Mouse (Mus musculus): ENCODE measurements at regions not wholly inside any gene's neighbourhood (a gene's known extent, or its start where the extent isn't known, plus 50 kb on each side); places are given as distances from the start of the nearest gene placed in this dataset.

DNA sequence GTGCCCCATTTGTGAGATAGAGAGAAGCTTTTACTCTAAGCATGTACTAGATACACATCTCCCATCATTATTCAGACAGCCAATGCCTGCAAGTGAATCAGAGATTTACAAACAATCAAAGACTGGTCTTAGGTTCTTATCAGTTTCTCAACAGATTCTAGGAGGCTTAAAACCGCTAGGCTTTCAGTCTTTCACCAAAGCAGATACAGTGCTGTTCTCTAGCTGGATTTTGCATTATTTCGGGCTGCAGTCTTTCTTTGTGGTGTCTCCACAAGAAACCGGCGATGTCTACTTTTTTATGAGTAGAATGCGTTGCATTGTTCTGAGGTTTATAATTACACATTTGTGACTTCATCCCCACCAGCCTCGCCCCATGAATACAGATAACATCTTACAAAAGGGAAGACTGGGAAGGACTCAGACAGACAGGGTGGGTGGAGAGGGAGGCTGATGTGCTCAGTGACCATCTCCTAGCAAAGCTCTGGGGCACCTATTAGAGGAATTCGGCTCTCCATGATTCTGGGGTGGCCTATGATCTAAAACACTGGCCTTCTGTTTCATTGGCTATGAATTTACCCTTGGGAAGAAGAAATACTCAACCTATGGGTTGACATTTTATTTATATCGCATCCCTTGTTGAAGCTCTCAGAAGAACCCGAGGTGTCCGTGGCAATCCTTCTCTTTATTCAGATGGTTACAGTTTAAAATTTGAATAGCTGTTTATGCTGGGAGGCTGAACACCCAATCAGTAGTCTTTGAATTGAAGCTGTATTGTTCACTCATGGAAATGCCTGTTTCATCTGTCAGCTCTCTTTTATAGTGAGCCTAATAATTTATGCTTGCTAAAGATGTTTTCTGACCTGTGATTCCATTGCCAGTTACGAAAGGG, 343.8 kb downstream of the Tmem161b start:
- H3K79me2 ChIP-seq (ENCODE audit: control insufficient read depth, insufficient read depth, low read length, poor library complexity): no peaks in the 10 kb centered on the region
- DNase-seq (ENCODE audit: low read depth, low spot score): no peak

DNA sequence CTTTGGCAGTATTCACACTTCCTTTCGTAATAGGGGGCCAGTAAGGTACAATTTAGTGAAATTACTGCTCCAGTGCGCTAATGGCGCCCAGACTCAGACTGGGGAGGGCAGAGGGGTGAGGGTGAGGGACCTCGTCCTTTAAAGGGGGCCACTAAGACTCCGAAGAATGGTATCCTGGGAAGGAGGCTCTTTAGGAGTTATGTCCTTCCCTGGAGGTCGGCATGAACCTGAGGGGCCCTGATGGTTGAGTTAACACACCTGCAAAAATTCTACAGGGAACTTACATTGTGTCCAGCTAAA, 344.4 kb downstream of the Tmem161b start:
- no peak overlapping the region for H3K27ac ChIP-seq (ENCODE audit: control insufficient read depth, low read depth, low read length)
- DNase-seq (ENCODE audit: low read depth, low spot score): no peak
- H3K4me3 ChIP-seq (ENCODE audit: control insufficient read depth in 1 of 2, insufficient read depth in 1 of 2, low read depth in 2 of 2, low read length in 2 of 2): no peak overlapping the region
- H3K27me3 ChIP-seq (ENCODE audit: control insufficient read depth in 1 of 2, insufficient read depth in 2 of 2, low read length in 2 of 2): no peaks in the 10 kb centered on the region
- H3K9me3 ChIP-seq (replicated peaks; ENCODE audit: insufficient read depth, low read length): no peaks in the 10 kb centered on the region
- no peak for TF ChIP-seq KAT2A (conservative IDR thresholded peaks at IDR 0.05; ENCODE audit: low read depth, low read length)
- no peak for TF ChIP-seq JUND (IDR thresholded peaks at IDR 0.05; ENCODE audit: low read depth, low read length)
- TF ChIP-seq POLR2AphosphoS5 (IDR thresholded peaks at IDR 0.05; ENCODE audit: borderline replicate concordance, low read depth, low read length): no peak
- TF ChIP-seq ETS1 (IDR thresholded peaks at IDR 0.05; ENCODE audit: low read depth, low read length): no peak
- TF ChIP-seq SIN3A (IDR thresholded peaks at IDR 0.05; ENCODE audit: low read length): no peak
- no peak for TF ChIP-seq USF2 (IDR thresholded peaks at IDR 0.05; ENCODE audit: borderline replicate concordance in 1 of 2, insufficient read depth in 1 of 2, low read depth in 1 of 2, low read length in 2 of 2)
- H3K4me1 ChIP-seq (ENCODE audit: control insufficient read depth in 1 of 2, insufficient read depth in 2 of 2, low read length in 2 of 2): no peaks in the 10 kb centered on the region
- no peak overlapping the region for H3K9ac ChIP-seq (ENCODE audit: control insufficient read depth, low read depth, low read length, poor library complexity, severe bottlenecking)
- H3K79me2 ChIP-seq (ENCODE audit: control insufficient read depth, insufficient read depth, low read length, poor library complexity): no peaks in the 10 kb centered on the region
- H3K36me3 ChIP-seq (ENCODE audit: control insufficient read depth in 1 of 2, insufficient read depth in 2 of 2, low read length in 2 of 2): no peaks in the 10 kb centered on the region

More for the DNA sequence above, 343.8 kb downstream of the Tmem161b start:
- Histone ChIP-seq H3K27ac (ENCODE audit: control insufficient read depth, low read depth, low read length) (no peak overlapping the region), H3K9ac (ENCODE audit: control insufficient read depth, low read depth, low read length, poor library complexity, severe bottlenecking) (no peak overlapping the region), H3K27me3 (ENCODE audit: control insufficient read depth in 1 of 2, insufficient read depth in 2 of 2, low read length in 2 of 2) (no peaks in the 10 kb centered on the region), H3K9me3 (replicated peaks; ENCODE audit: insufficient read depth, low read length) (no peaks in the 10 kb centered on the region), H3K36me3 (ENCODE audit: control insufficient read depth in 1 of 2, insufficient read depth in 2 of 2, low read length in 2 of 2) (no peaks in the 10 kb centered on the region), H3K4me1 (ENCODE audit: control insufficient read depth in 1 of 2, insufficient read depth in 2 of 2, low read length in 2 of 2) (no peaks in the 10 kb centered on the region), H3K4me3 (ENCODE audit: control insufficient read depth in 1 of 2, insufficient read depth in 1 of 2, low read depth in 2 of 2, low read length in 2 of 2) (no peak overlapping the region)
- no peak for TF ChIP-seq RCOR1 (IDR thresholded peaks at IDR 0.05; ENCODE audit: low read depth, low read length)
- no peak for TF ChIP-seq ZKSCAN1 (IDR thresholded peaks at IDR 0.05; ENCODE audit: low read depth, low read length)
- TF ChIP-seq USF2 (IDR thresholded peaks at IDR 0.05; ENCODE audit: borderline replicate concordance in 1 of 2, insufficient read depth in 1 of 2, low read depth in 1 of 2, low read length in 2 of 2): no peak
- no peak for TF ChIP-seq CHD2 (IDR thresholded peaks at IDR 0.05; ENCODE audit: low read length)
- no peak for TF ChIP-seq TAL1 (IDR thresholded peaks at IDR 0.05; ENCODE audit: low read length)
- no peak for TF ChIP-seq ZNF384 (IDR thresholded peaks at IDR 0.05; ENCODE audit: low read depth, low read length)
- no peak for TF ChIP-seq POLR2AphosphoS5 (IDR thresholded peaks at IDR 0.05; ENCODE audit: borderline replicate concordance, low read depth, low read length)
- TF ChIP-seq SIN3A (IDR thresholded peaks at IDR 0.05; ENCODE audit: low read length): no peak
- TF ChIP-seq ETS1 (IDR thresholded peaks at IDR 0.05; ENCODE audit: low read depth, low read length): no peak
- TF ChIP-seq EP300 (IDR thresholded peaks at IDR 0.05; ENCODE audit: low read depth in 1 of 2, low read length in 2 of 2): no peak
- no peak for TF ChIP-seq MXI1 (IDR thresholded peaks at IDR 0.05; ENCODE audit: low read depth, low read length)
- no peak for TF ChIP-seq USF1 (IDR thresholded peaks at IDR 0.05; ENCODE audit: low read depth, low read length)
- no peak for TF ChIP-seq SMC3 (IDR thresholded peaks at IDR 0.05; ENCODE audit: low read depth, low read length)
- no peak for TF ChIP-seq GATA1 (IDR thresholded peaks at IDR 0.05; ENCODE audit: low read depth, low read length)
- TF ChIP-seq JUND (IDR thresholded peaks at IDR 0.05; ENCODE audit: low read depth, low read length): no peak
- TF ChIP-seq GABPA (IDR thresholded peaks at IDR 0.05; ENCODE audit: low read depth, low read length): no peak
- no peak for TF ChIP-seq ZC3H11A (IDR thresholded peaks at IDR 0.05; ENCODE audit: low read depth, low read length)
- no peak for TF ChIP-seq MYB (IDR thresholded peaks at IDR 0.05; ENCODE audit: low read depth, low read length)
- TF ChIP-seq MEF2A (IDR thresholded peaks at IDR 0.05; ENCODE audit: extremely low read depth, insufficient replicate concordance, low read depth, low read length, poor library complexity, severe bottlenecking): no peak

All from MEL (cell line).